Mouse (Mus musculus): ENCODE data around the gene Olfr642. TPM values are rescaled to one million over a fixed set of nuclear protein-coding genes. Genes with fewer than 3 reads are reported as not detected.

Olfr642 gene
- total and polyA plus RNA-seq, 3 experiments = not detected

DNA sequence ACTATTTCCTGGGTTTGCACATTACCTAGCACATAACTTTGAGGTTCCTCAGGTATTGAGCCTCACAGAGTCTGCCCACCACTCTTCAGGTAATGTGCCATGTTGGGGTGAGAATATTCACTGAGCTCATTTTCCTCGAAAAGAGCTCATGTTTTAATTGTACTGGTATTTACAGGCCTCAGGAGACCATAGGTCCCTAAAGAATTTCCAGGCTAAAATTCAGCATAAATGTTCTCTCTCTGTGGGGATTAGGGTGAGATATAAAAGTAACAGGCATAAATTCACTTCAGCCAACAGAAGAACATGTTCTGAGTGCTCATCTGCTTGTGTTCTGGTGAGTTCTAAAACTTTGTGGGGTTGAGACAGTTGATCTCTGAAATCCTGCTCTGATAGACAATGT lies 17.3 kb downstream of the Olfr642 start, which contains the start of gene Olfr641:
Gene Olfr641 (plus strand): TSS at position 301 of the 400 bp plus-strand sequence.
- Histone ChIP-seq H3K27ac (no peak within 1 kb of the TSS), H3K27me3 (ENCODE audit: control insufficient read depth, insufficient read depth, low read length) (no peaks in the 10 kb centered on the region), H3K36me3 (ENCODE audit: control insufficient read depth, insufficient read depth, low read length) (no peaks in the 10 kb centered on the region), H3K9ac (ENCODE audit: low read depth, low read length) (no peak within 1 kb of the TSS), H3K4me3 (no peak within 1 kb of the TSS), H3K4me1 (ENCODE audit: control insufficient read depth, insufficient read depth, low read length) (no peaks in the 10 kb centered on the region), H3K79me2 (replicated peaks; ENCODE audit: control insufficient read depth, insufficient read depth, low read length) (no peaks in the 10 kb centered on the region)
- no peak for TF ChIP-seq EP300 (IDR thresholded peaks at IDR 0.05; ENCODE audit: insufficient read depth, low read depth, low read length)
- no peak for TF ChIP-seq CTCF (IDR thresholded peaks at IDR 0.05)
- no peak for TF ChIP-seq POLR2A (IDR thresholded peaks at IDR 0.05; ENCODE audit: insufficient read depth, low read depth, low read length)
- DNase-seq = no peak
- 49% methylated on average over 1 of the region's 1 CpGs for WGBS
- intact Hi-C loops (cut with DNase I) = no loop called here

DNA sequence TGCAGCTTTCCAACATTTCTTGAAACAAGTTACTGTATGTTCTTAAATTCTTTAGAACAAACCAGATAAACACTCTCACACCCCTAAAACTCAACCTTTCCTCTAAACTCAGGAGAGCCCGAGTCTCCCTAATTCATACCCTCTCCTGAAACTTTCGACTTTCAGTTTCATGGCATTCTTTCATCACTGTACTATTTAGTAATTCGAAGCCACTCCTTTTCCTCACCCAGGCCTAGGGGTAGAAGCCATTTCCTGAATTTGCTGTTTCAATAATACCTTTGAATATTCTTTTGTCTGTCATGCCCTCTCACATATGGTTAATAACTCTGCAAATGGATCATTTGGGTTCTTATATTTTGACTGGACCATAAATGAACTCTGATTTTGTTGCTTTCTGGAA lies 25.5 kb downstream of the Olfr642 start:
- DNase-seq = no peak
- no peak overlapping the region for H3K27ac ChIP-seq
- intact Hi-C loops (cut with DNase I) = no loop called here
- no peak overlapping the region for H3K9ac ChIP-seq (ENCODE audit: low read depth, low read length)
- H3K4me1 ChIP-seq (ENCODE audit: control insufficient read depth, insufficient read depth, low read length) = no peaks in the 10 kb centered on the region
- H3K4me3 ChIP-seq = no peak overlapping the region
- H3K79me2 ChIP-seq (replicated peaks; ENCODE audit: control insufficient read depth, insufficient read depth, low read length) = no peaks in the 10 kb centered on the region
- H3K36me3 ChIP-seq (ENCODE audit: control insufficient read depth, insufficient read depth, low read length) = no peaks in the 10 kb centered on the region
- WGBS = 56% methylated on average over 3 of the region's 3 CpGs
- TF ChIP-seq EP300 (IDR thresholded peaks at IDR 0.05; ENCODE audit: insufficient read depth, low read depth, low read length) = no peak
- TF ChIP-seq POLR2A (IDR thresholded peaks at IDR 0.05; ENCODE audit: insufficient read depth, low read depth, low read length) = no peak
- TF ChIP-seq CTCF (IDR thresholded peaks at IDR 0.05) = no peak
- H3K27me3 ChIP-seq (ENCODE audit: control insufficient read depth, insufficient read depth, low read length) = no peaks in the 10 kb centered on the region

DNA sequence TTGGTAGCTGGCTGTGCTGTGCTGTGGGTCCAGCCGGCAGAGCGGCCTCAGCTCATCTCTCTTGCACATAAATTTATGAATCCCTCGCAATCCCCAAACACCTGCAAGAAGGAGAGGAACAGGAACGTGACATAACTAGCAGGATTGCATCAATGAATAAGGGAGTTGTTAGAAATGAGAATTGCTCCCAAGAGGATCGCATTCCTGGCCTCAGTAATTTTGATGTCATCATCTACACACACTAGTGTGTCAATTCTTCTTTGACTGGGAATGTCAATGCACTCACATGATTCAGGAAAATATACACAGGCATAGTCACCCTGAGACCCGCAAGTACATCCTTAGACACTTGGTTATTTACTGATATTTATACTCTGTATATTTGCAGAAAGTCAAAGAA lies 27.0 kb downstream of the Olfr642 start, which contains the start of gene Olfr640:
Gene Olfr640 (minus strand): TSS at position 101 of the 400 bp plus-strand sequence.
- no peak for DNase-seq
- no peak within 1 kb of the TSS for H3K9ac ChIP-seq (ENCODE audit: low read depth, low read length)
- H3K27me3 ChIP-seq (ENCODE audit: control insufficient read depth, insufficient read depth, low read length) = no peaks in the 10 kb centered on the region
- no peak within 1 kb of the TSS for H3K27ac ChIP-seq
- no peak within 1 kb of the TSS for H3K4me3 ChIP-seq
- intact Hi-C loops (cut with DNase I) = no loop called here
- WGBS = 62% methylated on average over 6 of the region's 6 CpGs
- H3K36me3 ChIP-seq (ENCODE audit: control insufficient read depth, insufficient read depth, low read length) = no peaks in the 10 kb centered on the region
- H3K4me1 ChIP-seq (ENCODE audit: control insufficient read depth, insufficient read depth, low read length) = no peaks in the 10 kb centered on the region
- TF ChIP-seq POLR2A (IDR thresholded peaks at IDR 0.05; ENCODE audit: insufficient read depth, low read depth, low read length) (no peak), CTCF (IDR thresholded peaks at IDR 0.05) (no peak), EP300 (IDR thresholded peaks at IDR 0.05; ENCODE audit: insufficient read depth, low read depth, low read length) (no peak)
- no peaks in the 10 kb centered on the region for H3K79me2 ChIP-seq (replicated peaks; ENCODE audit: control insufficient read depth, insufficient read depth, low read length)

GRCm38 (mm10) chr7:104021651-104022050 lies 30.8 kb downstream of the Olfr642 start:
- intact Hi-C loops (cut with DNase I) = no loop called here
- H3K27me3 ChIP-seq (ENCODE audit: control insufficient read depth, insufficient read depth, low read length) = no peaks in the 10 kb centered on the region
- H3K79me2 ChIP-seq (replicated peaks; ENCODE audit: control insufficient read depth, insufficient read depth, low read length) = no peaks in the 10 kb centered on the region
- H3K36me3 ChIP-seq (ENCODE audit: control insufficient read depth, insufficient read depth, low read length) = no peaks in the 10 kb centered on the region
- 83% methylated on average over 6 of the region's 6 CpGs for WGBS
- H3K4me3 ChIP-seq = no peak overlapping the region
- no peak overlapping the region for H3K9ac ChIP-seq (ENCODE audit: low read depth, low read length)
- TF ChIP-seq CTCF (IDR thresholded peaks at IDR 0.05) (no peak), EP300 (IDR thresholded peaks at IDR 0.05; ENCODE audit: insufficient read depth, low read depth, low read length) (no peak), POLR2A (IDR thresholded peaks at IDR 0.05; ENCODE audit: insufficient read depth, low read depth, low read length) (no peak)
- no peak for DNase-seq
- H3K27ac ChIP-seq = no peak overlapping the region
- no peaks in the 10 kb centered on the region for H3K4me1 ChIP-seq (ENCODE audit: control insufficient read depth, insufficient read depth, low read length)

DNA sequence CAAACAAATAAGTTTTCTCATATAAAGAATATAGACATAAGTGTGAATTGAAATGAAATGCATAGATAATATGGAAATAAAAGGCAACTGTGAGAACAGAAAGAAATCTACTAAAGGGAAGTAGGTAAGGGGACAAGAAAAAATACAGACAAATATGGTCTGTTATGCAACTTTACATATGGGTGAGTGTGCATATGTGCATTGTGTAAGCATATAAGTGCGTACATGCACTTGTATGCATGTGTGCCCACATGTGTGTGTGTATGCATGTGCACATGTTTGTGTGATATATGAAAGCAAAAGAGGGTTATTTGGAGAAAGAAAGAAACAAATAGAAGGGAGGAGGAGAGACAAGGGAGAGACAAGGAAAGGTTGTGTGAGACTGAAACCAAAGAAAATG lies 33.5 kb downstream of the Olfr642 start:
- WGBS = 76% methylated on average over 1 of the region's 1 CpGs
- intact Hi-C loops (cut with DNase I) = no loop called here
- DNase-seq = no peak
- no peaks in the 10 kb centered on the region for H3K79me2 ChIP-seq (replicated peaks; ENCODE audit: control insufficient read depth, insufficient read depth, low read length)
- TF ChIP-seq EP300 (IDR thresholded peaks at IDR 0.05; ENCODE audit: insufficient read depth, low read depth, low read length) (no peak), POLR2A (IDR thresholded peaks at IDR 0.05; ENCODE audit: insufficient read depth, low read depth, low read length) (no peak), CTCF (IDR thresholded peaks at IDR 0.05) (no peak)
- H3K27ac ChIP-seq = no peak overlapping the region
- H3K4me1 ChIP-seq (ENCODE audit: control insufficient read depth, insufficient read depth, low read length) = no peaks in the 10 kb centered on the region
- no peaks in the 10 kb centered on the region for H3K27me3 ChIP-seq (ENCODE audit: control insufficient read depth, insufficient read depth, low read length)
- no peak overlapping the region for H3K9ac ChIP-seq (ENCODE audit: low read depth, low read length)
- no peak overlapping the region for H3K4me3 ChIP-seq
- no peaks in the 10 kb centered on the region for H3K36me3 ChIP-seq (ENCODE audit: control insufficient read depth, insufficient read depth, low read length)

DNA sequence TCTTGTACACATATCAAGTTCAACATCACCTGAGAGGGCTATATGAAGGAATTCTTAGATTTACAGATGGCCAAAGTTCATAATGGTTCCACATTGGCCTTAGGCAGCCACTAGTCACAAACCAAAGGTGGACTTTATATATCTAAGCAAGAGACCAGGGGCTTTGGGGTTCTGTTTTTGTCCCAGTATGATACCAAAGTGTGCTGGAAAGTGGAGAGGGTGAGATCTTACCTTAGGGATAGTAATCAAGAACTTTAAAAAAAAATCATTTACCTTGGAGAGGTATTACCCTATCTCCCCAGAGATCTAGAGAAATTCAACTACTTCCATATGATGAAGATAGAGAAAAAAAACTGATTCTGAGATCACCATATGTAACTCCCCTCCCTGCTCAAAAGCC lies 35.3 kb downstream of the Olfr642 start, which contains the start of gene Olfr639:
Gene Olfr639 (minus strand): TSS at position 101 of the 400 bp plus-strand sequence.
- Histone ChIP-seq H3K79me2 (replicated peaks; ENCODE audit: control insufficient read depth, insufficient read depth, low read length) (no peaks in the 10 kb centered on the region), H3K4me1 (ENCODE audit: control insufficient read depth, insufficient read depth, low read length) (no peaks in the 10 kb centered on the region), H3K36me3 (ENCODE audit: control insufficient read depth, insufficient read depth, low read length) (no peaks in the 10 kb centered on the region), H3K9ac (ENCODE audit: low read depth, low read length) (no peak within 1 kb of the TSS), H3K4me3 (no peak within 1 kb of the TSS), H3K27me3 (ENCODE audit: control insufficient read depth, insufficient read depth, low read length) (no peaks in the 10 kb centered on the region), H3K27ac (no peak within 1 kb of the TSS)
- intact Hi-C loops (cut with DNase I) = no loop called here
- TF ChIP-seq EP300 (IDR thresholded peaks at IDR 0.05; ENCODE audit: insufficient read depth, low read depth, low read length) = no peak
- no peak for TF ChIP-seq CTCF (IDR thresholded peaks at IDR 0.05)
- no peak for TF ChIP-seq POLR2A (IDR thresholded peaks at IDR 0.05; ENCODE audit: insufficient read depth, low read depth, low read length)
- DNase-seq = no peak

Data from heart, adult 2 months (tissue).